Mouse (Mus musculus) embryo, embryonic 9.5 days (tissue): ENCODE data around the gene Tnip2.
A peak's percentile ranks its signal among the peaks of the same experiment; 100 is the strongest.

Experiments used
- DNase-seq: peaks from one replicate; pipeline ENCODE4 v3.0.0-alpha.2; 2017; ENCODE audit errors: extremely low spot score

Gene Tnip2

DNA sequence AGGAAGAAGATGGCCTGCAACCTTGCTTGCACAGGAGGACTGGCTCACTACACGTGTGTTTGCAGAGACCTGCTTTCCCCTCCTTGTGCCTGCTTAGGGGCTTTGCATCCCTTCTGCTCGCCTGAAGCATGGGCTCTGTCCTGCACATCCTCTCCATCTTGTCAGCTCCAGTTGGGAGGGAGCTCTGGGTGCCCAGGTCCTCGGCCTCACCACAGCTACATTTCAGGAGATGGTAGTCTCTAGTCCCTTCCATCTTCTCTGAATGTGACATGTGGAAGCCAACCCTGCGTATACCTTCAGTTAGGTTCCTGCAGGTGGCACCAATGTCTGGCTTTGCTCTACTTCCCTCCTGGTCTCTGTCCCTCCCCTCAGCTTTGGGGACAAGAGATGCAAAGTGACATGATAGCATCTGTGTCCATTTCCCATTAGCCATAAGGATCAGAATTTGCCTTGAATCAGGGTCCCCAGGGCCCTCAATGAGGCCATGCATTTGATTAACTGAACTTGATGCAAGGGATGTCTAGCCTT lies 10.2 kb upstream of the Tnip2 start:
- no peak for DNase-seq

DNA sequence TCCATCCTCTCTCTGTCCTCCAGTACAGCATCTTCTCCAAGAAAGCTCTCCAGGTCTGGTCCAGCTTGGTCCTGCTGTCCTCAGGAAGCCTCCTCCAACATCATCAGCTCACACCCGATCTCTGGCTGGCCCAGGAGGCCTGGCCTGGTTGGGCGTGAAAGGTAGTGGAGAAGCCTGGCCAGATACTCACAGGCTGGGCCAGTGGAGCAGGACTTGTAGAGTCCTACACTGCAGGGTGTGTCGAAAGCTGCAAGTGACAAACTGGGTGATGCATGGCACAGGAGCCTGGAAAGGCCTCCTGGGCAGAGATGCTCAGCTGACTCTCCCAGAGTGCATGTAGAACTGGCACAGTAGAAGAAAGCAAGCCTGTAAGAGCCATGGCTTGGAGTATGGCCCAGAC lies 7.5 kb upstream of the Tnip2 start:
- no peak for DNase-seq

DNA sequence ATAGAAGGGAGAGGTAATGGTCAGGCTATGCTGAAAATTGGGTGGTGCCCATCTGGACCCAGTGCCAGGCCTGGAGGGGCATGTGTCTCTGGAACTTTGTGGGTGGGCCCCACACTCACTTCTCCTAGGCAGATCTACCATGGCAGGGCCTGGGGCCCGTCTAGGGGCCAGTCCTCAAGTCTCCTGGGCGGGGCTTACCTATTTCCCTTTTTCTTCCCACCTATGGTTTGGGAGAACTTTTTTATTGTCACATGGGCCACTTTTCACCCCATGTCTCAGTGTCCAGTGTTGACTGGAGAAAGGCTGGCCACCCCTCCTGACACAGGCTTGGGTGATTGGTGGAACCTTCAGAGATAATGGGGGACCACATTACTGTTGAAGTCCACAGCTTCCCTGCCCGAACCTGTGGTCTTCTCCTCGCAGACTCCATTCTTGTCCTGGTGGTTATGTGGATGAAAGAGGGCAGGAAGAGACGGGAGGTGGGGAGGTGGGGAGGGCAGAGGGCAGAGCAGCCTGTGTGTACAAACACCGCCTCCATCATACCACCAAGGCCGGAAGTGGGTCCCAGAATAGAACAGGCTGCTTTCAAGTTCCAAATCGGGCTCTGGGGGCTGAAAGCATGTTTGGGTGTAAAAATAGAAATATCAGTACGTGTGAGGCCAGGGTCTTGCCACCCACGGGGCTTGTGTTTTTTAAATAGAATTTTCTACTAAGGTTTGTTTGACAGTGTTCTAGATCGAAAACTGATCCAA lies 6.8 kb upstream of the Tnip2 start:
- no peak for DNase-seq

DNA sequence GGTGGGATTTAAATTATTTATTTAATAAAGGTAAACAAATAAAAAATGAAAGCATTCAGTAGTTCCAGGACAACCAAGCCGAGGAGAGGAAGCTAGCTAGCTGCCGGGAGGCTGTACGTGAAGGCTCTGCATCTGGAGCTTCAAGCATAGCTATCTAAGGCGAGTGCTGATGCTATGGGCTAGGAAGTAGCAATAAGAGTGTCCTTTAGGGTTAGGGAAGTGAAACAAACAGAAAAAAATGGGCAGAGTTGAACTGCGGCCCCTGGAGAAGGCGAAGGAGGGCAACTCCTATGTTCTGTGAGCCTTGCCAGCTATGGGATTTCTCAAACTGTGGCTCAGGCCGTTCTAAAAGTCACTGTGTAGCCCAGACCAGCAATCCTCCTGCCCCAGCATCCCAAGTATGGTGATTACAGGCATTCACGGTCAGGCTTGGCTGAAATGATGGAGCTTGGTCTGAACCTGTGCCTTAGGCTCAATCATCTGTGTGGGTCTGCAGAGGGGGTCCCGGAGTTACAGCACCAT lies 5.7 kb upstream of the Tnip2 start:
- no peak for DNase-seq

DNA sequence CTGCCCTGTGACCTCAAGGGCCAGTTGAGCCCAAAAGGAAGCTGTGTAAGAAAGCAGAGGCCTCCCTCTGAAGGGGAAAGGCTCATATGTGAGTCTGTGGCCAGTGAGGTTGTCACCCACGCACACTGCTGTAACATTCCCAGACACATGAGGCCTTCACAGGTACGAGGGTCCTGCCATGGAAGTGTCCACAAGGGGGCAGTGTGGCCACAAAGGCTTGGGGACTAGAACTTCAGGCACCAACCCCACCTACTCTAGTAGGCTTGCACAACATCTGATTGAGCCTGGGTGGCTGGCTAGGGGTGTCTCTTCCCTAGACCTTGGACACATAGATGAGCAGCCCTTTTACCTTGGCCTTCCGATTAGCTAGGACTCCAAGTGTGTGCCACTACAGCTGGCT lies 4.1 kb upstream of the Tnip2 start:
- DNase-seq: peak; percentile 76

DNA sequence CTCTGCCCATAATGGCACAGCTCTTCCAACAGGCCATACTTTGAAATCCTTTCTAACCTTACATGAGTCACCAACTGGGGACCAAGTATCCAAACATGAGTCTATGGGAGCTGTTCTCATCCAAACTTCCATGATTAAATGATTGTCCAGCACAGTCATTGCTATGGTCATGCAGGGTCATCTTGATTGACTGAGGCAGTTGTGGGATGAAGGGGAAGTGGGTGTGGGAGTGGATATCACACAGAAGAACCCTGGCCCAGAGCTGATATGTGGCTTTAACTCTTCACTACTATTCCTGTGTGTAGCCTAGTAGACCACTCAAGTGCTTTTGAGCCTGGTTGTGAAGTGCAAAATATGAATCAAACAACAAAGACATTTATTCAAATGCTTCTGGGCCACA lies 1.3 kb upstream of the Tnip2 start:
- no peak for DNase-seq

DNA sequence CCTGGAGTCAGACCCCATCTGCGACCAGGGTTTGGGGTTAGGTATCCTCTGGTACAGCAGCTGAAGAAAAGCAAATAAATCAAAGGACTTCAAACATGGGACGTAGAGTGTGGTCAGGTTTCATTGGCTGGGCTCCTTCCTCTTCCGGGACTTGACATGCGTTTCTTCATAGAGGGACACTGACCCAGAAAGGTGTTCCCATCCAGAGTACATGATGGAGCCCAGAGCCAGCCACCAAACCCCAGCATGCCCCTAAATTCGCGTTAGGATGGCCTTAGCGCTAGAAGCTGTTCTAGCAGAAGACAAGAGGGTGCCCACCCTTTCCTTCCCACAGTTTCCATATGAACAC lies 401 bp upstream of the Tnip2 start:
- DNase-seq: no peak

DNA sequence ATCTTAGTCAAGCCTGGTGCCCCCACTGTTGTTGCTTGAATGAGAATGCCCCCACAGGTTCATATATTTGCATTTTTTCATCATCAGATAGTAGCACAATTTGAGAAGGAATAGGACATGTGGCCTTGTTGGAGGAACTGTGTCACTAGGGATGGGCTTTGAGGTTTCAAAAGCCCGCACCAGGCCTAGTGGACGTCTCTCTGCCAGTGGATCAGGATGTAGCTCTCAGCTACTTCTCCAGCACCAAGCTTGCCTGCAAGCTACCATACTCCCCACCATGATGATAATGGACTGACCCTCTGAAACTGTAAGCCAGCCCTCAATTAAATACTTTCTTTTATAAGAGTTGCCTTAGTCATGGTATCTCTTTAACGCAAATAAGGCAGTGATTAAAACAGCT lies 1.3 kb downstream of the Tnip2 start:
- DNase-seq: no peak

DNA sequence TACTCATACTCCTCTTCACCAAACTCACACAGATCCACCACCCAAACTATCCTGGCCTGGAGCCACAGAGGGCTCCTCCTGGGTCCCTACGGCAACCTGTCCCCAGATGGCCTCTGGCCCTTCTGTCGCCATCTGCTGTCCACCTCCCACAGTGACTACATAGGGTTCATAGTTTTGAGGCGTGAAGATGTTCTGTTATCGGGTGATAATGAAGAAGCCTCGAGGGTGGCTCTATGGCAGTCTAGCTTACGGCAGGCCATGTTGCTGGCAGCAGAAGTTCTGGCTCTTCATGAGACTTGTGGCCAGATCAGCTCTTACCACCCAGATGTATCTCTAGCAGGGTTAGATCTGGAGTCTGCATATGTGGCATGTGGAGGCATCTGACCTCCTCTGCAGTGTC lies 11.0 kb downstream of the Tnip2 start:
- no peak for DNase-seq

DNA sequence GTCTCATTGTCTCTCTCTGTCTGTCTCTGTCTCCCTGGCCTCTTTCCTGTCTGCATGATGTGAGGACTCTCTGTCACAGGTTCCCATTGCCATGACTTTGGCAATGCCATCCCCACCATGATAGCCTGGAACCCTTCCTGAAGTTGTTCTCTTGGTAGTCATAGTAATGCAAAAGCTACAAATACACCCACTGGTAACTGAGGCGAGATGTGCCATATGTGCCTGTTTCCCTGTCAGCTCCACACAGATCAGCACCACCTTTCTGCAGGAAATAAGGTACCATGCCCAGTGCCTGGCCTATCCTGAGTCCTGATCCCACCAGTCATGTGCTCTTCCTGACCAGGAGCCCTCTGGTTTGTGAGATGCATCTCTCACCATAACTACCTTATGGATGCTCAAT lies 11.4 kb downstream of the Tnip2 start:
- no peak for DNase-seq

DNA sequence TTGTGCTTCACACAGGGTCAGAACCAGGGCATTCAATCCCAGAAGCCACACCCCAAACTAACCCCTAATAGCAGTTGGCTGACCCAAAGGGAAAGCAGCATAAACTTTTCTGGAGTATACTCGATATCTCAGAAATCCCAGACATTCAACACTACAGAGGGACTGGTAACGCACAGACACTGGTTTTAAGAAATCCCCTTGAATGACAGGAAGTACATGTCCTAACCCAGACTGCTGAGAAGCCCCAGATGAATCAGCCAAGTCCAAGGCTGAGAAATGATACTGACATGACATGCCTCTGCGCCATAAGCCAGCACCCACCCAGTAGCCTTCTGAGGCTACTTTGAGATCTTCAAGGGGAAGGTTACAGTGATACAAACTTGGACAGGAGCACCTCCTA lies 12.2 kb downstream of the Tnip2 start:
- no peak for DNase-seq

DNA sequence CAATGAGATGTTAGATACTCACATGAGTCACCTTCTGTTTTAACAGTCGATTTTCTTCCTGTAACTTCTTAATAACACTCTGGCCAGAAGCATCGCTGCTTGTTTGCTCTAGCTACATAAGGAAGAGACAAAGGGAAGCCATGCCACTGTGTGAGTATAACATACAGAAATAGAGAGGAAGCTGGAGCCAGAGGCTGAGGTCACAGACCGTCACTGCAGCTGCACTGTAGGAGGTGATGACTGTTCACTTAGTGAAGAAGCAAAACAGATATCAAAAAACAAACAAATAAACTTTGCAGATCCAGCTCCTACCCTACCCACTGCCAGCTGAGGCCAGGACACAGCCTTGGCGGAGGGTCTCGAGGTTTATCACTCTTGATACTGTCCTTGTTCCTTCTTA lies 12.9 kb downstream of the Tnip2 start:
- no peak for DNase-seq

DNA sequence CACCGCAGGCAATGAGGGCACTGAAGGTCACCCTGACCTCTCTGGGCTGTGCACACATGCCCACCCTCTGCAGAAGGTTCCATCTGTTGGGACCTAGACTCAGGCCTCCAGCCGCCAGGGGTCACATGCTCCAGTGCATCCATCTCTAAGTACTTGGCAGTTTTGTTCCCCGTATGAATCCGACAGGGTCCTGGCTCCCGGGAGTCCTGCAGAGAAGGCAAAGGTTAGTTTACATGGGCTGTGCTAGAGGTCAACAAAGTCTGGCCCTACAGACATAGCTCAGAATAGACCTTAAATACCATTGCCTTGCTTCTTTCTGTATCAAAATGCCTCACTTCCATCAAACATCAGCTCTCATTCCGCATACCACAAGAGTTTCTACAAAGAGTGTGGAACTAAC lies 17.0 kb downstream of the Tnip2 start:
- no peak for DNase-seq

DNA sequence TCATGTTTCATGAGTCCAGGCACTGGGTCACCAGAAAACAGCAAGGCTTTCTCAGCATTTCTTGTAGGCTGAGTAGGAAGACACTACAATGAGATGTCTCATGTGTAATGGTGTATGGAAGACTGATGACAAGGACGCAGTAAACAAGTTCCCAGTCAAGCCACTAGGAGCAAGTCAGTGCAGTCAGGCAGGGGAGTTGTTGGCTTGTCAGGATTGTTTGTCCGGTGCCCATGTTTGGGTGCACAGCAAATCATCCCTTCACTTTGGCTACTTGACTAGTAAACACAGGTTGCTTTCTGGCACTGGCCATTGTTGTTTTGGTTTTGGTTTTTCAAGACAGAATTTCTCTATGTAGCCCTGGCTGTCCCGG lies 24.4 kb downstream of the Tnip2 start:
- DNase-seq: no peak

DNA sequence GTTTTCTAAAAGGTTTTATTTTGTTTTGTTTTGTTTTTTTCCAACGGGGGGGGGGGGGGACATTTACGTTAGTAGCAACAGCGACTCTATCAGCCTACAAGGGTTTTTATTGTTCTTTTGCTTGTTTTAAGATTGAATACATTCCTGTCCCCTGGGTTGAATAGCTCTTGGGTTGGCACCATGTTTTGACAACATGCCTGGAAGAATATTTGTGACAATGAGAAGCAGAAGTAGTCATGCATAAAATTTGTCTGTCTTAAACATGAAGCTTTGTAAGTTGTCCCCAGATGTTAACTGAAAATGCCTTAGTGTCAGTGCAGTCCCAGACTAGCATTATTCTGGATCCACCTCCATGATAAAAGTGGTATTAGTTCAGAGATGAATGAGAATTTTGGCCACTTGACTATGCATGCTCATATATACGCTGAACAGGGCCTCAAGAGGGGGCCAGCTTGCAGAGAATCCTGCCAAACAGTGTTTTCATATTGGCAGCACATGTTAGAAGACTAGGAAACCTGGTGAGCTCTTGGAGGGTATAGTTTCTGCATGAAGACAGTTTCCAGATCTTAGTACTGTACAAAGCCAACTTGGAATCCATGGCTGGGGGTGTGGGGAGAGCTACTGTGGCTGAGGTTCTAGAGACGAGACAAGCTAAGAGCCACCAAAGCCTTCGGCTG lies 24.9 kb downstream of the Tnip2 start:
- no peak for DNase-seq

DNA sequence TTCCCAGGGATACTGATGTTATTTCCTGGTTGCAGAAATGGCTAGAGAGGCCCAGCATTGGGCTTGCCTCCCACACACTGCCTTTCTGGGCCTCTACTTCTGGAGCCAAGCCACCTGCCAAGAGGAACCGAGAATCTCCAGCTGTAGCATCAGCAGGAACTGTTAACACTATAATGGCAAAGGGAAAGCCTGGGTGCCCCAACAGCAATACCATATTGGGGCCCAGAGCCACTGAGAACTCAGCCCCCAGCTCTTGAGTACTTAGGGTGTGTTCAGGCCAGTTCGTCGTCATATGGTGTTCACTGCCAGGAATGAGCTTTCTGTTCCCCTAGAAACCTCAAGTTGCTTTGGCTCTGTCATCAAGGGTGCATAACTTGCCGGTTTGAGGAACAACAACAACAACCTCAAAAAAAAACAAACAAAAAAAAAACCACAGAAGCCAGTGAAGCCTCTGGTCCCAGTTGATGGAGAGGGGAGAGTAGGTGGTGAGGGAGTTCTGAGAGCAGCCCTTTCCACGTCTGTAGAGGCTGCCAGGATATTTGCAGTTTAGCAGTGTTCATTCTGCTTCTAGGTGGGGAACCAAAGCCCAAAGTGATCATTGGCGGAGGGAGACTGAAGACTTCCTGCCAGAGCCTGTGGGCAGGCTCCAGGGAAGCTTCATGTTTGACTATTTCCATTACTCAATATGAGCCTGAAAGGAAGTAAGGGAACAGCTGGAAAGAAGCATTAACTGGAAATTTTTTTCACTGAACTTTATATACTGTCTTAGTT lies 26.3 kb downstream of the Tnip2 start:
- DNase-seq: no peak

DNA sequence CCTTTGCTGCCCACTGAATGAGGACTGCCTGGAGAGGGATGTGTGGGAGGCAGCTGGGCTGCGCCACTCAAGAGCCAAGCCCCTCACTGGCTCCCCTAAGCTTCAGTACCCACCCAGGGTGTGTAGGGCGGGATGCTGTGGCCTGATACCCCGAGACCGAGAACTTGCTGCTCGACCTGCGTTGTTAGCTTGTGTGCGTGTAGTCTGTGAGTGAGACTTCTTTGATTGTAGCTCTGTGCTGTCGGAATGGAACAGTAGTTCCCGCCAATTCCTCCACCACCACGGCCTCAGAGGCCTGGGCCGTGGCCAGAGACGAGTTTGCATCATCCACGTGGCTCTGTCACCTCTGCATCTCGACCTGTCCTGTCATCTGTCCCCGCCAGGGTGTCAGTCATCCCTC lies 28.1 kb downstream of the Tnip2 start:
- DNase-seq: no peak

DNA sequence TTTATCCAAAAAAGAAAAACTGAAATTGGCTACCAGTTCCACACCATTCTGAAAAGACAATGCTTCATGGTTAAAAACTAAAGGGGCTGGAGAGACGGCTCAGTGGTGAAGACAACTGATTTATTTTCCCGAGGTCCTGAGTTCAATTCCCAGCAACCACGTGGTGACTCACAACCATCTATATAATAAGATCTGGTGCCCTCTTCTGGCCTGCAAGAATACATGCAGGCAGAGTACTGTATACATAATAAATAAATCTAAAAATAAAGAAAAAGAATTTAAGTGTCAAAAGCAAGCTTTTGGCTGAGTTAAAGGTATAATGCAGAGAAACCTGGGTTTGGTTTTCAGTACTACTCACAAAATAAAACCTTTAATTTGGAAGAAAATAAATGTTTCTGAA lies 32.9 kb downstream of the Tnip2 start:
- DNase-seq: no peak

DNA sequence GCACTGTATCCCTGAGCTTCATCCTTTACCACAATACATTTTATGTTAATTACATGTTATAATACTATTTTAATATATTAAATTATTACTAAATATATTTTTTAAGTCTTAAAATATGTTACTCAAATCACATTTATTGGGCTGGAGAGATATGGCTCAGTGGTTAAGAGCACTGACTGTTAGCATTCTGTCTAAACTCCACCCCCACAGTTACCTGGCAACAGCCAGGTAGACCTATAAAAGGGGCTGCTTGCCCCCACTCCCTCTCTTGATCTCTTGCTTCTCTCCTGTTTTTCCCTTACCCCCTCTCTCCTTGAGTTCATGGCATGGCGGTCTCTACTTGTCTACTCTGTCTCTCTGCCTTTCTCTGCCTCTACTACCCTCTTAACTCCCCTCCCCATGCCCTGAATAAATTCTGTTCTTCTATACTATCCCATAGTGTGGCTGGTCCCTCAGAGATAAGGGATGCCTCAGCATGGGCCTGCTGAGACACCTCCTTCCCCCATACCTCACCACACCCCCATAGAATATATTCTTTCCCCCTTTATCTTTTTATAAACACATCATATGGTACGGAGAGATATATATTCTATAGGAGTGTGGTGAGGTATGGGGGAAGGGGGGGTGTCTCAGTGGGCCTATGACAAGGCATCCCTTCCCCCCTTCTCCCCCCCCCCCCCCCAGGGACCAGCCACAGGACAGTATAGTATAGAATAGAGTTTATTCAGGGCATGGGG lies 45.6 kb downstream of the Tnip2 start:
- DNase-seq: no peak

DNA sequence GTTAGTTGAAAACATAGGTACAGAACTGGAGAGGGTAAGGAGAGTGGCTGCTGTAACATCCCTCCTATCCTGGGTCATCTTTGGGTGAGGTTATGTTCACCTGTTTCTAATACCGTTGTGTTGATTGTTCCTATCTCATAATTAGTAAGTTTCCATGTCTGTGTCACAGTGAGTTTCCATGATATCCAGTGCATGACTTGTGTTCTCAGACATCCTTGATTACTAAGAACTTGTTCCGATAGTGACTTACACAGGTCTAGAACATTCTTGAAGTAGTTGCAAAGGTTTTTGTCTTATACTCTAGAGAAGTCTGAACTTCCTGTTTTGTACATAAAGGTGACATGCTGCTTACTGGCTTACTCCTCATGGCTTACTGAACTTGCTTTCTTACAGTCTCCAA lies 47.1 kb downstream of the Tnip2 start:
- no peak for DNase-seq

DNA sequence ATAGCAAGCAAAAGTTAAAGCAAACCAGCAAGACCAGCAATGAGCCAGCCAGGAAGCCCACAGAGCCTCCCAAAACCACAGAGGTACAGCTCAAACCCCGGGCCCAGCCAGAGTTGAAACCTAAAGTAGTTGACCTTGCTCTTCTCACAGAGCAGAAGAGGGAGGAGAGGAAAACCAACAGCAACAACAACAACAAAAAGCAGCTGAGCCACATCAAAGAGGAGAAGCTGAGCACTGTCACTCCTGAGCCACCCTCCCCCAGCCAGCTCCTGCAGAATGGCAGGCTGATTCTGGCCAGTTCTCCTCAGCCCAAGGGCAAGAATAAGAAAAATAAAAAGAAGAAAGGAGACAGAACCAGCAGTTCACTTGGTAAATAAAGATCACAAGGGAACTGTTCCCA lies 47.7 kb downstream of the Tnip2 start:
- DNase-seq: no peak

DNA sequence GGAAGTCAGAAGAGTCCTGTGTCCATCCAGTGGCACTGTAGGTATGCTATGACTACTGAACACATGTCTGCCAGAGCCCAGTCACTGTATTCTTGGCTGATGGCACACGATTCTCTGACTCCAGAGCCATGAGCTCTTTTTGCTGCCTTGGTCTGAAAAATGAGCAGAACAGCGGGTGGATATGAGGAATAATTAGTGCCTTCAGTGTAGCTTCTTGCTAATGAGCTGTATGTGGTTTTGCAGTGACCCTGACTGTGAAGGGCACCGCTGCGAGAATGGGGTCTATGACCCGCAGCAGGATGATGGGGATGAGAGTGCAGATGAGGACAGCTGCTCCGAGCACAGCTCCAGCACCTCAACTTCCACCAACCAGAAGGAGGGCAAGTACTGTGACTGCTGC lies 52.0 kb downstream of the Tnip2 start:
- DNase-seq: no peak
